Mouse (Mus musculus): ENCODE measurements around the gene Gna11. TPM values are rescaled to one million over a fixed set of nuclear protein-coding genes. Genes with fewer than 3 reads are reported as not detected.
A peak's percentile ranks its signal among the peaks of the same experiment; 100 is the strongest.

The Gna11 gene
- total and polyA plus RNA-seq, 3 experiments, result 46.6 to 68.0 (median 53.5) TPM

DNA sequence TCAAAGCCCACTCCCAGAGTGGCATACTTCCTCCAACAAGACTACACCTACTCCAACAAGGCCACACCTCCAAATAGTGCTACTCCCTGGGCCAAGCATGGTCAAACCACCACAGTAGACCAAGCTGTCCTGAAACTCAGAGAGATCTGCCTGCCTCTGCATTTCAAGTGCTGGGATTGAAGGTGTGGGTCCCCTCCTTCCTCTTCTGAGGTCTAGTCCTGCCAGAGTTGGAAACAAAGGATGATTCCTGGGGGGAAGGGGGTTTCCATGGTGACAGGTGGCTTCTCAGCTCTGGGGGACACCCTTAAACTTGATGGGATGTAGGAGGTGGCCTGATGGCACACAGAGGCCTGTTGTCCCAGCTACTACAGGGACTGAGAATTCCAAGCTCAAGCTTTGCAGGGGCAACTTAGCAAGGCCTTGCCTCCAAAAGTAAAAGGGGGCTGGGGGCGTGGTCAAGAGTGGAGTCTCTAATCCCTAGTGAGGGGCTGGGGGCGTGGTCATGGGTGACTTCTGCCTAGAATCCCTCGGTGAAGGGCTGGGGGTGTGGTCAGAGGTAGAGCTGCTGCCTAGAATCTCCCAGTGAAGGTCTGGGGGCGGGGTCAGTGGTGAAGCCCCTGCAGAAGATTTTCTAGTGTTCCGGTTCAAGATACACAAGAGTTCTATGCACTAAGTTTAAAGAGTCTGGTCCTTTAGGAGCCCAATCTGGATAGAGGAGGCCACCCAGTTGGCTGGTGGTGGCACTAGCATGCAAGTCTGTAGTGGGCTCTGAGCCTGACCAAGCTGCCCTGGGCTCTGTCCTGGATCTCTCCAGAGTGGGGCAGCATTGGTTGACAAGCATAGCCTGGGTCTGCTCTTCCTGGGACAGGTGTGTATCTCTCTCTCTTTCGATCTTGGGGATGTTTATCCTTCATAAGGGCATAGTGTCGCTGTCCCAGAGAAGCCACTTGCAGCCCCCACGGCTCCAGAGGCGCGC is 29.4 kb upstream of the Gna11 start, which contains the start of gene Tle2:
TSS of gene Tle2 (plus strand) at position 481 of the 976 bp plus-strand sequence.
- intact Hi-C loops (cut with DNase I), result loop anchor here (2.0 kb wide), 1 partner anchor 24 kb away; no protein-coding TSS in a partner anchor
- H3K4me3 ChIP-seq, result peak within 1 kb of the TSS; percentile 88
- H3K27me3 ChIP-seq (ENCODE audit: control insufficient read depth, insufficient read depth, low read length), result no peaks in the 10 kb centered on the region
- TF ChIP-seq CTCF (IDR thresholded peaks at IDR 0.05) (no peak), POLR2A (IDR thresholded peaks at IDR 0.05; ENCODE audit: insufficient read depth, low read depth, low read length) (no peak), EP300 (IDR thresholded peaks at IDR 0.05; ENCODE audit: insufficient read depth, low read depth, low read length) (no peak)
- no peaks in the 10 kb centered on the region for H3K79me2 ChIP-seq (replicated peaks; ENCODE audit: control insufficient read depth, insufficient read depth, low read length)
- peak within 1 kb of the TSS; percentile 79 for H3K27ac ChIP-seq
- WGBS, result 33% methylated on average over 10 of the region's 10 CpGs
- no peak for DNase-seq
- H3K36me3 ChIP-seq (ENCODE audit: control insufficient read depth, insufficient read depth, low read length), result no peaks in the 10 kb centered on the region
- H3K4me1 ChIP-seq (ENCODE audit: control insufficient read depth, insufficient read depth, low read length), result peaks cover 4% of the 10 kb centered on the region; the same call in 1 of the 2 replicates
- H3K9ac ChIP-seq (ENCODE audit: low read depth, low read length), result peak within 1 kb of the TSS; percentile 92

DNA sequence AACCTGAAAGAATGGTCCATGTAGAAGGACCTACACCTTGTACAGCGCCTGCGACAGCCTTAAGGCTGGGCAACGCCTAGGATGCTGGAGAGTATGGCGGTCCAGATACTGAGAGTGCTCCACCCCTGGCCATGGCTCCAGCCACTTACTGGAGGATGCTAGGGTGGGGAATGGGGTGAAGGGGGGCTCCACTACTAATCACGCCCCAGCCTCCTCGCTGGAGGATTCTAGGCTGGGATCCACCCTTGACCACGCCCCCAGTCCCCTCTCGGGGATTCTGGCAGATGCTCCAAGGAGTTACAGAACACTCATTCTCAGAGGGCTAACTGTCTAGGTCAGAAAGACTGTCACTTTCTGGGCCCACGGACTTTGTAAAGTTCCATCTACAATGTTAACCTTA is 28.0 kb upstream of the Gna11 start:
- intact Hi-C loops (cut with DNase I), result no loop called here
- TF ChIP-seq EP300 (IDR thresholded peaks at IDR 0.05; ENCODE audit: insufficient read depth, low read depth, low read length) (no peak), CTCF (IDR thresholded peaks at IDR 0.05) (no peak), POLR2A (IDR thresholded peaks at IDR 0.05; ENCODE audit: insufficient read depth, low read depth, low read length) (0 out of 2 replicates have a peak, but pooled peaks have one; percentile 26)
- Histone ChIP-seq H3K36me3 (ENCODE audit: control insufficient read depth, insufficient read depth, low read length) (no peaks in the 10 kb centered on the region), H3K27me3 (ENCODE audit: control insufficient read depth, insufficient read depth, low read length) (no peaks in the 10 kb centered on the region), H3K4me3 (no peak overlapping the region), H3K79me2 (replicated peaks; ENCODE audit: control insufficient read depth, insufficient read depth, low read length) (no peaks in the 10 kb centered on the region), H3K9ac (ENCODE audit: low read depth, low read length) (no peak overlapping the region), H3K4me1 (ENCODE audit: control insufficient read depth, insufficient read depth, low read length) (peaks cover 6% of the 10 kb centered on the region), H3K27ac (peak overlapping the region; percentile 19; the same call in 1 of the 2 replicates)
- DNase-seq, result peak; percentile 78 to 79
- WGBS, result 57% methylated on average over 9 of the region's 9 CpGs

DNA sequence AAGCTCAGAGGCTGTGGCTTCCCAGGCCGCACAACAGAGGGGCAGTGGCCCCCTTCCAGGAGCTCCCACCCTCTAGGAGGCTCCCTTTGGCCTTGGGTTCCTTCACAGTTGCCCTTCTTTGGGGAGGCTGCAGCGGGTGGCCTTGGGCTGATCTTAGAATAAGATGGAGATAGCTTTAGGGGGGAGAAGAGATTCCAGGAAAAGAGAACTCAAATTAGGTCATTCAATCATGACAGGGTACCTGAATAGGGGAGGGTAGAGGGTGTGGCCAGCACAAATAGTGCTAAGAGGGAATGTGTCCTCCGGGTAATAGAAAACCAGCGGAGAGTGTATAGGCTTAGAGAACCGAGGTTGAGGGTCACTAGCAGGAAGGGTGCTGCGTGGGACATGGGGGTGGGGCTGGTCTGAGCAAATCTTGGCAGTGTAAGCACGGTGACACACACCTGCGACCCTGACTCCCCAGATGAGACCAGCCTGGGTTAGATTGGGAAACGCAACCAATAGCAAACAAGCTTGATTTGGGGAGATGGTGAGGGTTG is 27.2 kb upstream of the Gna11 start:
- H3K36me3 ChIP-seq (ENCODE audit: control insufficient read depth, insufficient read depth, low read length), result no peaks in the 10 kb centered on the region
- no peak for DNase-seq
- intact Hi-C loops (cut with DNase I), result no loop called here
- H3K27ac ChIP-seq, result peak overlapping the region; percentile 58
- no peaks in the 10 kb centered on the region for H3K27me3 ChIP-seq (ENCODE audit: control insufficient read depth, insufficient read depth, low read length)
- H3K4me1 ChIP-seq (ENCODE audit: control insufficient read depth, insufficient read depth, low read length), result peaks cover 6% of the 10 kb centered on the region
- 27% methylated on average over 9 of the region's 9 CpGs for WGBS
- H3K9ac ChIP-seq (ENCODE audit: low read depth, low read length), result peak overlapping the region; percentile 54
- peak overlapping the region; percentile 68 for H3K4me3 ChIP-seq
- H3K79me2 ChIP-seq (replicated peaks; ENCODE audit: control insufficient read depth, insufficient read depth, low read length), result no peaks in the 10 kb centered on the region
- no peak for TF ChIP-seq POLR2A (IDR thresholded peaks at IDR 0.05; ENCODE audit: insufficient read depth, low read depth, low read length)
- no peak for TF ChIP-seq CTCF (IDR thresholded peaks at IDR 0.05)
- TF ChIP-seq EP300 (IDR thresholded peaks at IDR 0.05; ENCODE audit: insufficient read depth, low read depth, low read length), result no peak

DNA sequence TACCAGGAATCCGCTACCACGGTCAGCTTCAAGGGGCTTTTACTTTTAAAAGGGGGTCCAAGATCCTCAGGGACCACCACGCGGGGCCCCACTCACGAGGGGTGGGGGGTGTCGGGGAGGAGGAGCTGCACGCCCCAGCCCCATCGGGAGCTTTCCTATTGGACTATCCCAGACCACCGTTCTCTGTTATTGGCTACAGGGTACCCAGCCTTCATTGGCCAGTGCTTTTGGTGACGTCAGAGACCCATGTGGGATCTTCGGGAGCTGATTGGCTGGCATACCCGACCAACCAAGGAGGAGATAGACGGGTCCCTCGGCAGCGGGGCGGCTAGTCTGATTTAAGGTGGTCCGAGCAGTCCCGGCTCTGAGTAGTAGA is 26.5 kb upstream of the Gna11 start:
- Histone ChIP-seq H3K27ac (peak overlapping the region; percentile 95), H3K9ac (ENCODE audit: low read depth, low read length) (peak overlapping the region; percentile 55; the same call in 1 of the 2 replicates), H3K27me3 (ENCODE audit: control insufficient read depth, insufficient read depth, low read length) (no peaks in the 10 kb centered on the region), H3K36me3 (ENCODE audit: control insufficient read depth, insufficient read depth, low read length) (no peaks in the 10 kb centered on the region), H3K4me3 (peak overlapping the region; percentile 68), H3K79me2 (replicated peaks; ENCODE audit: control insufficient read depth, insufficient read depth, low read length) (no peaks in the 10 kb centered on the region), H3K4me1 (ENCODE audit: control insufficient read depth, insufficient read depth, low read length) (peaks cover 6% of the 10 kb centered on the region)
- intact Hi-C loops (cut with DNase I), result loop anchor here (1.0 kb wide), 1 partner anchor 12 kb away; the partner anchor contains the start of gene Aes
- under 1% methylated on average over 18 of the region's 18 CpGs for WGBS
- TF ChIP-seq CTCF (IDR thresholded peaks at IDR 0.05) (no peak), EP300 (IDR thresholded peaks at IDR 0.05; ENCODE audit: insufficient read depth, low read depth, low read length) (no peak), POLR2A (IDR thresholded peaks at IDR 0.05; ENCODE audit: insufficient read depth, low read depth, low read length) (0 out of 2 replicates have a peak, but pooled peaks have one; percentile 38)
- DNase-seq, result peak; percentile 95 to 98

DNA sequence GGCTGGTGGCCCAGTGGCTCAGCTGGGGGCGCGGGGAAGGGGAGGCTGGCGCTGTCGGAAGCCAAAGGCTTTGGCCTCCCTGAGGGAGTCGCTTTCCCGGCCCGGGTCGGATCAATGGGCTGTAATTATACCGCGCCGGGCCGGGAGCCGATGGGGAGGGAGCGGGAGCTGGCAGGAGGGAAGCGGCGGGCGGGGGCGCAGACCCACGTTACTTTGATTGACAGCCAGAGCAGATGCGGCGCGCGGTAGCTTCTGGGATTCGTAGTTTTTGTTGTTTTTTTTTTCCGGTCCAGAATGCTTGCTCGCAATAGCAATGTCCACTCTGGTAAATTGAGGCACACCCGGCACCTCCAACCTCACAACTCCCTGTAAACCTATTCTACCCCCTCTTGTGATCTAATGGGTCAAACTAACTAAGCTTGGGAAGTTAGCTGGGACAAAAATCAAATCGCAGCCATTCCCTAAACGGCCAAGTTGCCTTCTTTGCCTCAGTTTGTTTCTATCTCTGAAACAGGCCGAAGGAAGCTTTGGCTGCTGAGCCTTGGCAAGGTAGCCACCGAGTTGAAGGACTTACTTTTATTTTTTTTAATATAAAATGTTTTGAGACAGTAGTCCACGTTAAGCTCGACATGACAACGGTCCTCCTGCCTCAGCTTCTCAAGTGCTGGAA is 26.0 kb upstream of the Gna11 start:
- intact Hi-C loops (cut with DNase I), result loop anchor here (1.0 kb wide), 1 partner anchor 12 kb away; the partner anchor contains the start of gene Aes
- under 1% methylated on average over 34 of the region's 34 CpGs for WGBS
- peak overlapping the region; percentile 68 for H3K9ac ChIP-seq (ENCODE audit: low read depth, low read length)

More for the DNA sequence above, 26.0 kb upstream of the Gna11 start:
- Histone ChIP-seq H3K36me3 (ENCODE audit: control insufficient read depth, insufficient read depth, low read length) (no peaks in the 10 kb centered on the region), H3K27ac (peak overlapping the region; percentile 95), H3K27me3 (ENCODE audit: control insufficient read depth, insufficient read depth, low read length) (no peaks in the 10 kb centered on the region), H3K79me2 (replicated peaks; ENCODE audit: control insufficient read depth, insufficient read depth, low read length) (no peaks in the 10 kb centered on the region), H3K4me1 (ENCODE audit: control insufficient read depth, insufficient read depth, low read length) (peaks cover 6% of the 10 kb centered on the region), H3K4me3 (peak overlapping the region; percentile 68)
- peak; percentile 92 to 94 for DNase-seq
- TF ChIP-seq POLR2A (IDR thresholded peaks at IDR 0.05; ENCODE audit: insufficient read depth, low read depth, low read length) (0 out of 2 replicates have a peak, but pooled peaks have one; percentile 17), CTCF (IDR thresholded peaks at IDR 0.05) (no peak), EP300 (IDR thresholded peaks at IDR 0.05; ENCODE audit: insufficient read depth, low read depth, low read length) (no peak)

Data from heart, adult 2 months (tissue).